Mouse (Mus musculus) monocyte, adult 2 months (primary cell): Measurements from ENCODE around the gene Hyou1.
A peak's percentile ranks its signal among the peaks of the same experiment; 100 is the strongest.
"Not testable (repeated sequence)": the region's sequence is repeated elsewhere in the genome, so short reads cannot be mapped to it uniquely, and the experiment has no call there.

ENCODE experiments used
- DNase-seq, 2 experiments: peaks; one replicate each; pipeline ENCODE4 v3.0.0; 2022; ENCODE audit warnings: low spot score in 2 of 2, low read depth in 1 of 2

Gene Hyou1

DNA sequence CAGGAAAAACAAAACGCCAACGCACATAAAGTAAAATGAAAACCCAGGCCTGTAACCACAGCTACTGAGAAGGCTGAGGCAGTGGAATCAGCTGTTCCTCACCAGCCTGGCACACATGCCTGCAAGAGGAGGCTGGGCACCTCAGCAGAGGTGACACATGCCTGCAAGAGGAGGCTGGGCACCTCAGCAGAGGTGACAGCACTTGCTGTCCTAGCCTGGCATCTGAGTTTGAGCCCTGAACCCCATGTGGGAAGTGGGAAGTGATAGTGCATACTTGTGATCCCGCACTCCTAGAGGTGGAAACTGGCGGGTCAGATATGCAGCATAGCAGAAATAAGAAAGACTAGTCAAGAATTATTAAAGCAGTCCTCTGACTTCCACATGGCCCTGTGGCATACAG, 27.9 kb upstream of the Hyou1 start:
- DNase-seq, result no peak

GRCm38 (mm10) chr9:44352337-44352736, 27.0 kb upstream of the Hyou1 start:
- DNase-seq, result no peak

GRCm38 (mm10) chr9:44353142-44353541, 26.1 kb upstream of the Hyou1 start:
- DNase-seq, result no peak

DNA sequence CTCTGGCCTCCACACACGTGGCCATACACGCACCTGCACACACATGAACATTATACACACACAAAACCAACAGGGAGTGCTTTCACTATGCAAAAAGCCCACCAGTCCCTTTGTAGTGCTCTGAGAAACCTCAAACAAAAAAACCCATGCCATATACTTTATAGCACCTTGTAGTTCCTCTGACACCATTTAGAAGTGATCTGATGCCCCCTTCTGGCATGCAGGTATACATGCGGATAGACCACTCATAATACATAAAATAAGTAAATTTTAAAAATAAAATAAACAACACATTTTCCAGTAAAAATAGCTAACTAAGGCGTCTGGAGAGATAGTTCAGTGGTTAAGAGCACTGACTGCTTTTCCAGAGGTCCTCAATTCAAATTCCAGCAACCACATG, 22.1 kb upstream of the Hyou1 start:
- DNase-seq, result no peak

- peak; percentile 83 to 91 for DNase-seq
Measured at GRCm38 (mm10) chr9:44361190-44361917, 17.9 kb upstream of the Hyou1 start, which contains the start of gene Vps11. TSS of gene Vps11 (minus strand) at chr9:44361670.

DNA sequence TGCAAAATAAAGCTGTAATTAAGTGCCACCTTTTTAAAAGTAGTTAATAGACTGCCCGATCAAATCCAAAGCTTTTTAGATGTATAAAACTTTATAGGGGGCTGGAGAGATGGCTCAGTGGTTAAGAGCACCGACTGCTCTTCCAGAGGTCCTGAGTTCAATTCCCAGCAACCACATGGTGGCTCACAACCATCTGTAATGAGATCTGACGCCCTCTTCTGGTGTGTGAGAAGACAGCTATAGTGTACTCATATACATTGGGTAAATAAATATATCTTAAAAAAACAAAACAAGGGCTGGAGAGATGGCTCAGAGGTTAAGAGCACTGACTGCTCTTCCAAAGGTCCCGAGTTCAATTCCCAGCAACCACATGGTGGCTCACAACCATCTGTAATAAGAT, 17.4 kb upstream of the Hyou1 start:
- DNase-seq, result not testable (repeated sequence)

GRCm38 (mm10) chr9:44364480-44364879, 14.8 kb upstream of the Hyou1 start:
- DNase-seq, result no peak

- no peak for DNase-seq
Measured at GRCm38 (mm10) chr9:44373386-44373785, 5.9 kb upstream of the Hyou1 start.

- DNase-seq, result no peak
Measured at GRCm38 (mm10) chr9:44376141-44376540, 3.1 kb upstream of the Hyou1 start.

DNA sequence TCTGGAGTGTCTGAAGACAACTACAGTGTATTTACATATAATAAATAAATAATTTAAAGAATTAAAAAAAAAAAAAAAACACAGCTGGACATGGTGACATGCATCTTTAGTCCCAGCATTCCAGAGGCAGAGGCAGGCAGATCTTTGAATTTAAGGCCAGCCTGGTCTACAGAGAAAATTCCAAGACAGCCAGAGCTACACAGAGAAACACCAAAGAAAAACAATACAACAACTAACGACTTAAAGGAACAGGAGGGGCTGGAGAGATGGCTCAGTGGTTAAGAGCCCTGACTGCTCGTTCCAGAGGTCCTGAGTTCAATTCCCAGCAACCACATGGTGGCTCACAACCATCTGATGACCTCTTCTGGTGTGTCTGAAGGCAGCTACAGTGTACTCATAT, 2.0 kb upstream of the Hyou1 start:
- not testable (repeated sequence) for DNase-seq

DNA sequence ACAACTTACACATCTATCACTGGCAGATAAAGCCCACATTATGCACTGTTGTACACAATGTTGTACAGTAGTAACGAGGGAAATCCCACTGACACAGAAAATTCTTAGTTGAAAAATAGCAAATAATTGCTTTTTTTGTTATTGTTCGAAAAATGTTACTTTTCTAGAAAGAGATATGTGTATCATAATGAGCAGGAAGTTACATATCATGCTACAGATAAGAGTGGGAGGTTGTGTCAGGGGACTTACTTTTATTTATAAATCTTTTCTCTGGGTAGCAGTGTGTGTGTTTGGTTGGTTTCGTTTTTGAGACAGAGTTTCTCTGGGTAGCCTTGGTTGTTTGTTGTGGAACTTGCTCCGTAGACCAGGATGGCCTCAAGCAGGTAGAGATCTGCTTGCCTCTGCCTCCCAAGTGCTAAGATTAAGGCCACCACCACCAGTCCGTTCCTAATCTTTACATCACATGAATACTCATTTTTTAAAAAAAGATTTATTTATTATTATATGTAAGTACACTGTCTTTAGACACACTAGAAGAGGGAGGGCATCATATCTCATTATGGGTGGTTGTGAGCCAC, 1.0 kb upstream of the Hyou1 start:
- no peak for DNase-seq

GRCm38 (mm10) chr9:44379862-44380261, 572 bp downstream of the Hyou1 start:
- no peak for DNase-seq

- DNase-seq, result no peak
Measured at GRCm38 (mm10) chr9:44384596-44384995, 5.3 kb downstream of the Hyou1 start.

GRCm38 (mm10) chr9:44387221-44387620, 7.9 kb downstream of the Hyou1 start:
- DNase-seq, result no peak

DNA sequence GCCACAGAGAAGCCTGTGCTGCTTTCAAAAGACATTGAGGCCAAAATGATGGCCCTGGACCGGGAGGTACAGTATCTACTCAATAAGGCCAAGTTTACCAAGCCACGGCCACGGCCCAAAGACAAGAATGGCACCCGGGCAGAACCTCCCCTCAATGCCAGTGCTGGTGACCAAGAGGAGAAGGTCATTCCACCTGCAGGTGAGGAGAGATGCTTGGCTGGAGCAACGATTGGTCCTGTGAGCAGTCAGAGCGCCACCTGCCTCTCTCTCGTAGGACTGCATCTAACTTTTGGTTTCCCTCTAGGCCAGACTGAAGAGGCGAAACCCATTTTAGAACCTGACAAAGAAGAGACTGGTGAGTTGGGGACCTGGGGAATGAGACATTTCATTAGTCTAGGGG, 10.0 kb downstream of the Hyou1 start:
- DNase-seq, result no peak

- peak in 1 of 2 experiments; percentile 50 for DNase-seq
Measured at GRCm38 (mm10) chr9:44391466-44391865, 12.2 kb downstream of the Hyou1 start.

GRCm38 (mm10) chr9:44396684-44397411, 17.6 kb downstream of the Hyou1 start, which contains the start of gene Slc37a4:
TSS of gene Slc37a4 (plus strand) at chr9:44396852.
- peak; percentile 97 for DNase-seq

GRCm38 (mm10) chr9:44398087-44398486, 18.8 kb downstream of the Hyou1 start:
- no peak for DNase-seq

DNA sequence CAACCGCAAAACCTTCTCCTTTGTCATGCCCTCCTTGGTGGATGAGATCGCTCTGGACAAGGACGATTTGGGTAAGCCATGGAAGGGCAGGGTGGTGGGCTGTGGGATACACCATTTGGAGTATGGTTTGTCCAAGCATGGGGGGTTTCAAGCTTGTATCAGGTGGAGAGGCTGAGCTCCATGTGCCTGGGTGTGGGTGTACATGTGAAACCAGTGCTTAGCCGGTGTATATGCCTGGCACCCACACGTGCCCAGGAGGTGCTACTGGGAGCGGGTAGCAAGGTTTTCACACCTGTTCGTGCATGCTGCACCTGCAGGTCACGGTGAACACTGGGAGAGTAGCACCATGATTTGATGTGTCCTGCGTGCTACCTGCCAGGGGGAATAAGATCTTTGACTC, 19.3 kb downstream of the Hyou1 start:
- no peak for DNase-seq

- no peak for DNase-seq
Measured at GRCm38 (mm10) chr9:44399114-44399794, 20.0 kb downstream of the Hyou1 start.

DNA sequence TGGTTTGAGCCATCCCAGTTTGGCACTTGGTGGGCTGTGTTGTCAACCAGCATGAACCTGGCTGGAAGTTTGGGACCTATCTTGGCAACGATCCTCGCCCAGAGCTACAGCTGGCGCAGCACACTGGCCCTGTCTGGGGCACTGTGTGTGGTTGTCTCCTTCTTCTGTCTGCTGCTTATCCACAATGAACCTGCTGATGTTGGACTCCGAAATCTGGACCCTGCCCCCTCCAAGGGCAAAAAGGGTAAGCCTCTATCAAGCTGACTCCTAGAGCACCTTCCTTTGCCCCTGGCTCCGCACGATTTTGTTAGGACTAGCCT, 20.5 kb downstream of the Hyou1 start:
- DNase-seq, result no peak

DNA sequence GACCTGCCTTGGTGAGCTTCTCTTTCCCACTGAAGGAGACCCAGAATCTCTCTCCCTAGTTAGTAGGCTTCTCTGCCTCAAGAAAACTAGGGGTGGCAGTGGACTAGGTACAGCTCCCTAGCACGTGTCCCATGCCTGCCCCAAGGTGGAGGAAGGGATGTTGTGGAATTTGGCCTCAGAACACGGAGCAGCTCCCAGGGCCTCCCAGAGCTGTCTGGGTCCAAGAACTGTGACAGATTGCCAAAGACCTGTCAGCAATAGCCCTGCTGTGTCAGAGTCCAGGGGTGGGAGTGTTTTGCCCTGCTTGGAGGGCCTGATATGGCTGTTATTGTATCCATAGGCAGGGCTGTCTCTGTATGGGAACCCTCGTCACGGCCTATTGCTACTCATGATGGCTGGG, 21.8 kb downstream of the Hyou1 start:
- DNase-seq, result no peak
